Mouse (Mus musculus): ENCODE measurements around the gene Hoxa3.

The Hoxa3 gene

DNA sequence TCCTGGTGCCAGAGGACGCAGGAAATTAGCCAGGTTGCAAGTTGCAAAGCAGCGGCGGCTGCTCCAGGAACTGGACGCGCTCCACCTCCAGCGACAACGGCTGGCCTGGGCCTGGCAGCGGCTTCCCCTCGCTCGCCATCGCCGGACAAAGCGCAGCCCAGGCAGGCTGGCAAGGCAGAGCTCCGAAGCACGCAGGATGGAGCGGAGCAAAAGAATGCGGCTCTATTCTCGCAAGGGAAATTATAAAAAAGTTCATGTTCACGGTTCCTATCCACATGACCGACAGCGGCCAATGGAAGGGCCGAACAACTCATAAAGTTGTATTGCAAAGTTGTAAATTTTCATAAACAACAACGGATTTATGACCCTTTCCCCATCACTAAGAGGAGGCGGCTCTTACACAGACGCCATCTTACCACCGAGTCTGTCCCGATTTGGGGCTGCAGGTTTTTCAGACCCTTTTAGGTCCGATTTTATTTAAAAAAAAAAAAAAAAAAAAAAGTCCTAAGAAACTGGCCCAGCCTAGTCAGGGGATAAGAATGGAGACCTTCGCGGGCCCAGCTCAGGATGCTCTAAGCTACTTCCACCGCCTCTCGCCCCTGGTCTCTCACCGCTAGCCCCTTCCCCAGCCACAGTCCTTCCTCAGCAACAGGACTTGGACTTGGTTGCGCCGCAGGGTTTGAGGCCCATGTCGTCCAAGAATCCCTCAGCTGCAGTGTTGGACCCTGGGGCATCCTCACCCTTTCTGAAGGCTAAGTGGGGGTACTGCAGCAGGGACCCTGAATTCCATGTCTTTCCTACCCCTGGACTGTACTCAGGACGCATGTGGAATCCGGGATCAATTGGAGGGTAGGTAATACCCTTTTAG, at the start of gene Hoxa3, which contains the start of gene Gm28308:
Hoxa3 (minus strand) TSS at position 218 of the 868 bp plus-strand sequence.
Gm28308 (minus strand) TSS at position 221 of the 868 bp plus-strand sequence.
- peak; percentile 87 to 88 for DNase-seq

DNA sequence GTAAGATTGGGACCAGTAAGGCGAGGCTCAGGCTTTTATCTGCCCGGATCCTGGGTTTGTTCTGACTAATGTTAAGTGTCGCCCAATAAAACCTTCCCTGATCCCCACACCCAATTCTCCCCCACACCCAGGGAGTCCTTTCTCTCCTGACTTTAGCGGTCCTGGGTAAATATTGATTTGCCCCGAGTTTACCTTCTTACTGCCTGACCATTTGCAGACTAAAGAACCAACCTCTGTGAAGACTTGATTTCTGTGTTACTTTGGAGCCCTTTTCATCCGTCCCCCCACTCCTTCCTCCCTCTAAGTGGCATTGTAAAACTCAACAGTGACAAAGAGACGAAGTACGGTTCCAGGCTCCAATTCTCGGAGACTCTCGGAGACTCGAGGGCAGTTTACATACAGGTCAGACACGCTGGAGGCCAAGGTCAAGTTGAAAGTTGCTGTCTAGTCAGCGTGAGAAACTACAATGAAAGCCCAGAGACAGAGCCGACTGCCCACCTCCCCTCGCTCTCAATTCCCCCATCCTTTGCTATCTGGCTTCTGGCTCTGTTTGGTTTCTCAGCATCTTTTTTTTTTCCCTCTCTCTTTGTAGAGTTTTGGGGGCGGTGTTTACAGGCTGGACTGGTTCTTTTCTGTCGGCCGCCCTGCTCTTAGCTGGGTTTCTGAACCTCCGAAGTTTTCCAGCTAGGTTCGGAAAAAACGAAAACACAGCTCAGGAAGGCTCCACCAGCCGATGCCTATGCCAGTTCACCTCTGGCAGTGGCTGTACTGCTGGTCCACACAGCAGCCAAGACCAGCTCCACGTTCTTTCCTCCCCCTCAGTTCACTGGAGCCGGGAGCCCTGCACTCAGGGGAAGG, 49.6 kb upstream of the Hoxa3 start:
- DNase-seq: no peak

GRCm38 (mm10) chr6:52261751-52262462, 48.8 kb upstream of the Hoxa3 start:
- no peak for DNase-seq

DNA sequence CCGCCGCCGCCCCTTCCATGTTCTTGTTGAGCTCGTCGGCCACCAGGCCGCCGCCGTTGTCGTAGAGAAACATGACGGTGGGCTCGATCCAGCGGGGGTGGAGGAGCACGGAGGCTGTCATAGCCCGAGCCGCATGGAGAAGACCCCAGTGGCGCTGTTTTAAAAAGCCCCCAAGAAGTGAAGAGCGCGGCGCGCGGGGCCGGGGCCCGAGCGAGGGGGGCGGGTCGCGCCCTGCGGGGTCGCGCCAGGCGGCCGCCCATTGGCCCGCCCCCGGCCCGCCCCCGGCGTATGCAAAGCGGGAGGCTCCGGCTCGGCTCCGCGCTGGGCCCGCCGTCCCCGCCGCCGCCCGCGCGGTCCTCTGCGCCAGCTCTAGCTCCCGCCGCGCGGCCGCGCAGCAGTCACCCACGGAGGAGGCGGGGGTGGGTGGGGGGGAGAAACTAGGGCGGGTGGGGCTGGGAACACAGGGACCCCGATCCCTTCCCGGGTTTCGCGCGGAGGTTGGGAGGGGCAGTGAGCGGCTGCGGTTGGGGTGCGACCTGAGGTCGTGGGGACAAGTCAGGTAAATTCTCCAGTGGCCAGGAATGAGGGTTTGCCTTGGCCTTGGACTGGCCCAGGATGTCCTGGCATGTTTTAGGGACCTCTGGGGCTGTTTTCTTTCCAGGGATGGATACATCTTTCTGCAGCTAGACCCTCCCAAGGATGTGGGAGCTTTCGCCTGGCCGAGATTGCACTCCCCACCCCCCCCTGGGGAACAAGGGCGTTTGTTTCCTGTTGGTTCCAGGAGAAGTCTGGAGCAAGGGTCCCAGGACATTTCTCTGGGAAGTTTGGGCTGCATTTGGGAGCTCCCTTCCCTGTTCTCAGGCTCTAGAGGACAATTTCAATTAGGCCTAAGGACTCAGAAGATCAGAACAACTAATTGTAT, 47.8 kb upstream of the Hoxa3 start, which contains the start of gene Hoxa13:
Hoxa13 (minus strand) TSS at position 227 of the 922 bp plus-strand sequence.
- no peak for DNase-seq

DNA sequence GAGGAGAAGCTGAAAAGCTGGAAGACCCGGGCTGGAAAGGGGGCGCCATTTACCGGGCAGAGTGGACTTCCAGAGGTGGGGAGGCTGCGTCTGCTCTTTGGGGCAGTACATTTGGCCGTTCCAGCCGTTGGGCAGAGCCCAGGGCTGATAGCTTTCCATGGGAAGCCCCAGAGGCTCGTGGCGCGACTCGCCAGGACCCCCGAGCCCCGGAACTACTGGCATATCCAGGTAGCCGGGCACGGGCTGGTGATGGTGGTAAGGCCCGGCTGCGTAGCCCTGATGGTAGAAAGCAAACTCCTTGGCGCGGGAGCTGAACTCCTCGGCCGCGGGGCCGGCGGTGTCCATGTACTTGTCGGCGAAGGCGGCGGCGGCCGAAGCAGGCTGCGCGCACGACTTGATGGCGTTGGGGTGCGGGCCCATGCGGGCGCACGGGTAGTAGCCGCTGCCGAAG, 46.7 kb upstream of the Hoxa3 start:
- DNase-seq: no peak

GRCm38 (mm10) chr6:52259081-52259790, 46.1 kb upstream of the Hoxa3 start:
- no peak for DNase-seq

DNA sequence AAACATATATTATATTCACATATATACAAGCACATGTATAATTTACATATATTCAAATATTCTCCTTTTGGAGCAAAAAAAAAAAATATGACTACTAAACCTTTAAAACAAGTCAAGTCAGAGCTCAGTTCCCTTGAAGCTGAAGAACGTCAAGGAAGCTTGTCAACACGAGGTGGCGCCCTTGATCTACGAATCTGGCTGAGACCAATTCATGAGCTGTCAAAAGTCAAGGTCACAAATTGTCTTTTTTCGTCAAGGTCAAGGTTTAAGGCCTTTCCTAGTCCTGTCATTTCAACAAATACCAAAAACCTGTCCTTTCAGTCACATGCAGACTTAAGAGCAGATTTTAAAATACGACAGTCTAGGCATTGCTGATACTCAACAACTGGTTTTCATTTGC, 43.8 kb upstream of the Hoxa3 start:
- peak; percentile 70 to 92 for DNase-seq

- DNase-seq: no peak
These were observed 40.7 kb upstream of the Hoxa3 start for GRCm38 (mm10) chr6:52253511-52254500.

GRCm38 (mm10) chr6:52252775-52253376, 39.7 kb upstream of the Hoxa3 start:
- no peak for DNase-seq

DNA sequence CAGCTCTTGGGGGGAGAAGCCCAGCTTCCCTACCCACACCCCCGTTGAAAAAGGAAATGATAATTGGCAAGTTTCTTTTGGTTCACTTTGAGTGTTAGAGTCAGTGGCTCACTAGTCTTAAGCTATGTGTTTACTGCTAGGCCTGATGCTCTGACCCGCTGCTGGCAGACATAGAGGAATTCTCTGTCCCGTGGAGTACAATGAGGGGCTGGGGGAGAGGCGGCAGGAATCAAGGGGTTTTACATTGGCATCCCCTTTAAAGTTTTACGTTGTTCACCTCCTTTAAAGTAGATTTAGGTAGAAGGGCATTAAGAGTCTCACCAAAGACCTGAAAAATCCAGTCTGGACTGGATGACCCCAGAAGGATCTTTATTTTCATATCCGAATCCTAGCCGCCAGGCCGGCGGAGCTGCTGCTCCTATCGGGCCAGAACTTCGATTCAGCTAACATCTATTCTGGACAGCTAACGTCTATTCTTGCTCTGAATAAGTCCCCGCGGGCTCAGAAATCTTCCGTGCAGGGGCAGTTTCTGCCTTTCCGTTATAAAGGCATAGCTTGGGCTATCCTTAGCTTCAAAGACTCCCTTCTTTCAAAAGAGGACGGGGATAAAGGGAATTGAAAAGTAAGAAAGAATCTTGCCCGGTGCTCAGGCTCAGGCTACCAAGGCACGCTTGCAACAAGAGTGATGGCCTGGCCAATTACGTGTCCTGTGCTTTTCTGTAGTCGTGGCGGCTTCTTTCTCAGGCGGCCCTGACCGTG, 39.1 kb upstream of the Hoxa3 start:
- no peak for DNase-seq

DNA sequence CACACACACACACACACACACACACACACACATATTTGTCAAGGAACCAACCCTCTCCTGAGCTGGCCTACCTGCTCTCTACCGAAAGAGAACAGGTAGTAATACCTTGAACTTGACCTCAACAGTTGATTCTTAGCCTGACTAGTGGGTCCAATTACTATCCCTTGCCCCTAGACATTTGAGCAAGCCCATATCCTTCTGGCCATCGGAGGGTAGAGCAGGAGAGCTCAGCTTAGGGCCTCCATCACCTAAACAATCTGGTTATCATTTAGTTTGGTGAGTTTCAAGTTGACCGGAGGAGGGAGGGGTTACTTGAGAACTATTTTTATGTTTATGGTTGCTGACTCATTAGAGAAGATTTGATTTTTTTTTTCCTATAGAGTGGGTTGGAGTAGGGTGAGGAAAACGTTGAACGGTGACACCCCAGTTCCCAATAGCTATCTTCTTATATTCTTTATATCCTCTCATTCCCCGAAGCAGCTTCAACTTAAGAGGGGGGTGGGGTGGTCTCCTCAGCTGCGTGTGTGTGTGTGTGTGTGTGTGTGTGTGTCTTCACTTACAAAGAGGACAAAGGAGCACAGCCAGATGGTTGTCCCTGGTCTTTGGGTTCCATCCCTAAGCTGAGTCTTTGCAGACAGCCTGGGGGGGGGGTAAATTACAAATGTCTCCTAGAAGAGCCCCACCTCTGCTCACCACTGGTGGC, 38.2 kb upstream of the Hoxa3 start:
- DNase-seq: no peak

- no peak for DNase-seq
These were observed 36.7 kb upstream of the Hoxa3 start for GRCm38 (mm10) chr6:52249826-52250225.

DNA sequence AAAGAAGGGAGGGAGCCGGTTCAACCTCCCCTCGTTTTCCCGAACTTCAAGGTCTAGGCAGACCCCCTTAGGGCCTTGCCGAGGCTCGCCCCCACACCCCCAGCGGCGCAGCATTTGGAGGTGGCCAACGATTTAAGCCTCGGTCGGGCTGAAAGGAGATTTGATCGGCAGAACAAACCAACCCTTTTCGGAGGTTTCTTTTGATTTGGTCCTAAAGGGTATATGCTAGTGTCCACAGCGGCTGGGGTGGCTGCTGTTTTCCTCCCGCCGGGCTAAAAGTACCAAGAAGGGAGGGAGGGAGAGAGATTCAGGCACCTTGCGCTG, 36.2 kb upstream of the Hoxa3 start:
- no peak for DNase-seq

GRCm38 (mm10) chr6:52248638-52249414, 35.7 kb upstream of the Hoxa3 start:
- no peak for DNase-seq

- DNase-seq: no peak
These were observed 34.9 kb upstream of the Hoxa3 start for GRCm38 (mm10) chr6:52247766-52248637.

DNA sequence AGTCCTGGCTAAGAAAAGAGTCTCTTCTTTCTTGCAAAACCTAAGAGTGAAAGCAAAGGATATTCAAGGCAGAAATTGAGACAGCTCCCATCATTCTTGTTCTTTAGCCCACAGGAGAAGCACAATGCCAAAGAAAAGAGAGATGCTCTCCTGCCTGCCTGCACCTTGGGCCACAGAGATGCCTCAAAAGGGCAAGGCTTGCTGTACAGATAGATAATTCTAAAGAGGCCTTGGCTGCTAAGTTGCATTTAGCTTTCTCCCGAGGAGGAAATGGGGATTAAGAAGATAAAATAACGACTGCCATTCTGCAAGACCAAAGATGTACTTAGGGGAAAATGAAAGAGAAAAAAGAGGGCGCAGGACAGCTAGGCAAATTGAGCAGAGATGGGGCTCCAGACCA, 33.8 kb upstream of the Hoxa3 start:
- DNase-seq: no peak
